Mouse (Mus musculus) myocyte (in vitro differentiated cells): ENCODE measurements around the gene Stard13. TPM values are rescaled to one million over a fixed set of nuclear protein-coding genes. Genes with fewer than 3 reads are reported as not detected.

Experiments
- H3K27me3 ChIP-seq: one replicate; pipeline ENCODE4 v1.6.1; 2011; ENCODE audit not compliant: control insufficient read depth, insufficient read depth, insufficient read length
- H3K36me3 ChIP-seq: one replicate; pipeline ENCODE4 v1.6.1; 2011; ENCODE audit not compliant: control insufficient read depth, insufficient read depth
- H3K4me2 ChIP-seq: one replicate; pipeline ENCODE4 v1.6.1; 2011; ENCODE audit warnings: low read depth, control low read depth
- H3K4me3 ChIP-seq: one replicate; pipeline ENCODE4 v1.5.1; 2011; ENCODE audit warnings: mild to moderate bottlenecking, control low read depth, moderate library complexity
- H3K79me2 ChIP-seq: one replicate; pipeline ENCODE4 v1.6.1; 2011; ENCODE audit not compliant: control insufficient read depth, insufficient read depth
- H3ac ChIP-seq: one replicate; pipeline ENCODE4 v1.6.1; 2011; ENCODE audit not compliant: control insufficient read depth, insufficient read length
- CEBPB ChIP-seq: IDR thresholded peaks from 2 replicates; pipeline ENCODE4 v1.6.1; 2011; ENCODE audit warnings: mild to moderate bottlenecking, moderate library complexity; ENCODE audit not compliant: poor library complexity, insufficient read depth, severe bottlenecking
- E2F4 ChIP-seq: IDR thresholded peaks from one replicate; pipeline ENCODE4 v1.6.1; 2011; ENCODE audit warnings: mild to moderate bottlenecking, control low read depth, moderate library complexity; ENCODE audit not compliant: insufficient read depth
- MAX ChIP-seq: IDR thresholded peaks from one replicate; pipeline ENCODE4 v1.6.1; 2011; ENCODE audit warnings: low read depth, mild to moderate bottlenecking, control low read depth
- MYOD1 ChIP-seq, 3 experiments: IDR thresholded peaks; one replicate each; pipeline ENCODE4 v1.6.1; 2011; ENCODE audit warnings: control low read depth in 2 of 3, low read depth in 2 of 3, mild to moderate bottlenecking in 2 of 3, moderate library complexity in 1 of 3; ENCODE audit not compliant: insufficient read length in 2 of 3, control insufficient read depth in 1 of 3
- MYOG ChIP-seq, 3 experiments: IDR thresholded peaks; one replicate each; pipeline ENCODE4 v1.6.1; 2011; ENCODE audit warnings: control low read depth in 2 of 3, low read depth in 2 of 3, mild to moderate bottlenecking in 2 of 3; ENCODE audit not compliant: insufficient read length in 2 of 3, control insufficient read depth in 1 of 3, insufficient read depth in 1 of 3
- POLR2A ChIP-seq: IDR thresholded peaks from one replicate; pipeline ENCODE4 v1.6.1; 2011; ENCODE audit warnings: low read depth, mild to moderate bottlenecking, control low read depth, moderate library complexity; ENCODE audit not compliant: insufficient read length
- POLR2AphosphoS2 ChIP-seq: IDR thresholded peaks from one replicate; pipeline ENCODE4 v1.6.1; 2011; ENCODE audit warnings: low read depth, control low read depth; ENCODE audit not compliant: insufficient read length
- REST ChIP-seq: IDR thresholded peaks from one replicate; pipeline ENCODE4 v1.6.1; 2011; ENCODE audit warnings: mild to moderate bottlenecking, control low read depth, moderate library complexity; ENCODE audit not compliant: insufficient read depth, insufficient read length
- SRF ChIP-seq: IDR thresholded peaks from one replicate; pipeline ENCODE4 v1.6.1; 2011; ENCODE audit warnings: low read depth; ENCODE audit not compliant: control insufficient read depth, insufficient read length
- TCF12 ChIP-seq: IDR thresholded peaks from one replicate; pipeline ENCODE4 v1.6.1; 2011; ENCODE audit warnings: mild to moderate bottlenecking, control low read depth; ENCODE audit not compliant: poor library complexity, insufficient read depth, severe bottlenecking
- TCF3 ChIP-seq: IDR thresholded peaks from one replicate; pipeline ENCODE4 v1.6.1; 2011; ENCODE audit warnings: low read depth, control low read depth; ENCODE audit not compliant: insufficient read length
- USF1 ChIP-seq: IDR thresholded peaks from one replicate; pipeline ENCODE4 v1.6.1; 2011; ENCODE audit warnings: low read depth, mild to moderate bottlenecking, control low read depth, moderate library complexity
- polyA plus RNA-seq: library from polyadenylated mRNA; unstranded; fragments of >200 nt; fragmentation: generic; extraction: Trizol; gene quantifications from one replicate; pipeline ENCODE4 v1.2.1, GENCODE M21; 2012; ENCODE audit warnings: missing spikeins

Gene Stard13
- polyA plus RNA-seq, 1 experiment: 15.2 TPM

- Histone ChIP-seq H3K79me2 (no peaks in the 10 kb centered on the region), H3K4me3 (no peak overlapping the region), H3K27me3 (no peaks in the 10 kb centered on the region), H3ac (no peak overlapping the region), H3K4me2 (no peak overlapping the region), H3K36me3 (no peaks in the 10 kb centered on the region)
- no peak for TF ChIP-seq USF1
- TF ChIP-seq POLR2AphosphoS2: no peak
- no peak for TF ChIP-seq CEBPB
- no peak for TF ChIP-seq MAX
- no peak for TF ChIP-seq TCF12
- no peak for TF ChIP-seq MYOD1 (IDR thresholded peaks at IDR 0.05; ENCODE audit: control insufficient read depth in 1 of 3, insufficient read length in 2 of 3, low read depth in 2 of 3)
Observed at GRCm38 (mm10) chr5:151270815-151271214, 37.2 kb upstream of the Stard13 start.

DNA sequence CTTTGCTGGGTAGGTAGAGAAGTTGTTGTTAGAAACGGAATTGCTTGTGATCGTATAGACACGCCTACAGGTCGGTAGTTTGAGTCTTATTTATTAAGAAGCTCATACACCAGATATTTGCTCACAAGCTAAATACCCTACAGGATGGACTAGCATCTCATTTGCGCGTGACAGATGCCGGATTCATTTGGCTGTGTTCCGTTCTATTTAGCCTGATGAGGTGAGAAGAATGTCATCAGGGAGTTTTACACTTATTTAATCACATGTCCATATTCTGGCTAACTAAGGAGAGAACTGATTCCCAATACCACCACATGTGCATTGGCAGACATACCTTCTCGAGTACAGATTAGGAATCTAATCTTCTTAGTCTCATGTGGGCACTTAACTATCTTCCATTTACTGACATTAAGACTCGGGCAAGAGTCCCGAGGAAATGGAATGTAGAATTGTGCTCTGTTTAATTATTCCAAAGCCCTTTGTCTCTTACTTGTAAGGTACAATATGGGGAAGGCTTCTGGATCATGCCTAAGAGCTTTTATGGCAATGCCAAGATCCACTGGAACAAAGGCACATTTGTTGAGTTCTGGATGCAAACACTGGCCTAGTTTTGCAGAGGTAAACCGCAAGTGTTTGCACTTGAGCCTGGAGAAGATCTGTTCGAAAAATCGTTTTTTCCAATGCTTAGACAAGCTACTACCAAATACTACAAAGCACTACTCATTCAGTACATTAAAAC is 33.4 kb upstream of the Stard13 start:
- H3ac ChIP-seq: no peak overlapping the region
- H3K4me3 ChIP-seq: no peak overlapping the region
- no peaks in the 10 kb centered on the region for H3K27me3 ChIP-seq
- no peaks in the 10 kb centered on the region for H3K36me3 ChIP-seq
- TF ChIP-seq SRF: no peak
- no peak for TF ChIP-seq MYOG (IDR thresholded peaks at IDR 0.05; ENCODE audit: control insufficient read depth in 1 of 3, insufficient read depth in 1 of 3, insufficient read length in 2 of 3, low read depth in 2 of 3)
- TF ChIP-seq CEBPB: no peak
- TF ChIP-seq TCF3: no peak
- TF ChIP-seq MAX: no peak
- TF ChIP-seq POLR2A: no peak
- TF ChIP-seq MYOD1 (IDR thresholded peaks at IDR 0.05; ENCODE audit: control insufficient read depth in 1 of 3, insufficient read length in 2 of 3, low read depth in 2 of 3): no peak
- no peak for TF ChIP-seq TCF12
- no peak for TF ChIP-seq E2F4
- TF ChIP-seq POLR2AphosphoS2: no peak
- TF ChIP-seq REST: no peak
- no peak for TF ChIP-seq USF1
- H3K4me2 ChIP-seq: no peak overlapping the region
- no peaks in the 10 kb centered on the region for H3K79me2 ChIP-seq

- TF ChIP-seq MAX (no peak), E2F4 (no peak), POLR2A (no peak)
- no peaks in the 10 kb centered on the region for H3K36me3 ChIP-seq
- H3K79me2 ChIP-seq: no peaks in the 10 kb centered on the region
- no peak overlapping the region for H3K4me3 ChIP-seq
- H3ac ChIP-seq: no peak overlapping the region
- no peaks in the 10 kb centered on the region for H3K27me3 ChIP-seq
- H3K4me2 ChIP-seq: no peak overlapping the region
Observed at GRCm38 (mm10) chr5:151261558-151261957, 27.9 kb upstream of the Stard13 start.

DNA sequence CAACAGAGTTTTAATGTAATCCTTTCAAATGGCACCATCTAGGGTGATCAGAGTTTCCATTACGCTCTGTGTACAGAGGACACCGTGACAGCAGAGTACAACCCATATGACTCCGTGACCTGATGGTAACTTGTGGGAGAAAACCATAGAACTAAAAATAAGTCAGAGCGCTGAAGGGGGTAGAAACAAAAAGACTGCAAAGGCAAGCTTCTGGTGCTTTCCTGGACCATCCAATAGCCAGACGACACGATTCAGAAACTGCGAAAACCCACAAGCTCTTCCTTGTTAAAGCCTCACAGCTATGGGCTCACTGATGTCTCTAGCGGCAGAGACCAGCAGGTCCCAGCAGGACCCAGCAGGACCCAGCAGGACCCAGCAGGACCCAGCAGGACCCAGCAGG is 18.6 kb upstream of the Stard13 start:
- Histone ChIP-seq H3K36me3 (no peaks in the 10 kb centered on the region), H3ac (no peak overlapping the region), H3K4me3 (no peak overlapping the region), H3K27me3 (no peaks in the 10 kb centered on the region), H3K4me2 (peak overlapping the region; percentile 71), H3K79me2 (no peaks in the 10 kb centered on the region)
- no peak for TF ChIP-seq POLR2AphosphoS2
- no peak for TF ChIP-seq MYOG (IDR thresholded peaks at IDR 0.05; ENCODE audit: control insufficient read depth in 1 of 3, insufficient read depth in 1 of 3, insufficient read length in 2 of 3, low read depth in 2 of 3)
- TF ChIP-seq TCF12: no peak
- TF ChIP-seq SRF: no peak
- TF ChIP-seq USF1: no peak
- TF ChIP-seq CEBPB: no peak
- TF ChIP-seq REST: no peak
- no peak for TF ChIP-seq MYOD1 (IDR thresholded peaks at IDR 0.05; ENCODE audit: control insufficient read depth in 1 of 3, insufficient read length in 2 of 3, low read depth in 2 of 3)
- TF ChIP-seq E2F4: no peak
- no peak for TF ChIP-seq MAX
- TF ChIP-seq POLR2A: no peak
- no peak for TF ChIP-seq TCF3

DNA sequence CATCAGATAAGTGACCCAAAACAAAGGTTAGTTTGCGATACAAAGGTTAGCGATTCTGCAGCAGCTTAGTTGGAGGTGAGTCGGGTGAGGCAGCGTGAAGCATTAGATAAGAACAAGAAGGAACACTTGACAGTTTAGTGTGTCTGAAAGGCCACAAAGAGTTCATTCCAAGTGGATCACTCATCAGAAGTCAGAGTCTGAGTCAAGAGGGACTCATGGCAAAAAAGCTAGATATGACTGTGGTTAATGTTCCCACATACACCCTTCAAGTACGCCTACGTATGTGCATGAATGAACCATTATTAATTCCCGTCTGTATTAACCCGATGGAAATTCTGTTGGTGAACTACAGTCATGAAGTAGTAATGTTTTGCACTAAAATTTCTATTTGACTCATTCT is 18.0 kb upstream of the Stard13 start:
- H3ac ChIP-seq: no peak overlapping the region
- no peaks in the 10 kb centered on the region for H3K27me3 ChIP-seq
- no peaks in the 10 kb centered on the region for H3K79me2 ChIP-seq
- H3K4me2 ChIP-seq: peak overlapping the region; percentile 71
- TF ChIP-seq TCF12: no peak
- TF ChIP-seq E2F4: no peak
- TF ChIP-seq MYOG (IDR thresholded peaks at IDR 0.05; ENCODE audit: control insufficient read depth in 1 of 3, insufficient read depth in 1 of 3, insufficient read length in 2 of 3, low read depth in 2 of 3): no peak
- no peak for TF ChIP-seq MYOD1 (IDR thresholded peaks at IDR 0.05; ENCODE audit: control insufficient read depth in 1 of 3, insufficient read length in 2 of 3, low read depth in 2 of 3)
- TF ChIP-seq POLR2A: no peak
- no peak for TF ChIP-seq CEBPB
- no peak overlapping the region for H3K4me3 ChIP-seq
- no peaks in the 10 kb centered on the region for H3K36me3 ChIP-seq
